Mouse (Mus musculus) C2C12 (cell line): ENCODE measurements around the gene Btf3l4.

Experiments
- CEBPB ChIP-seq: IDR thresholded peaks from one replicate; pipeline ENCODE4 v1.6.1; 2011; ENCODE audit warnings: low read depth, mild to moderate bottlenecking, control low read depth, moderate library complexity
- CTCF ChIP-seq: IDR thresholded peaks from one replicate; pipeline ENCODE4 v1.5.1; 2011; ENCODE audit not compliant: control insufficient read depth, insufficient read depth, insufficient read length
- FOSL1 ChIP-seq: IDR thresholded peaks from one replicate; pipeline ENCODE4 v1.8.0; 2011; ENCODE audit warnings: mild to moderate bottlenecking, low read length; ENCODE audit not compliant: poor library complexity, insufficient read depth, severe bottlenecking
- MAX ChIP-seq: IDR thresholded peaks from one replicate; pipeline ENCODE4 v1.6.1; 2011; ENCODE audit warnings: mild to moderate bottlenecking, control low read depth
- MYOD1 ChIP-seq: IDR thresholded peaks from one replicate; pipeline ENCODE4 v1.6.1; 2011; ENCODE audit warnings: low read depth; ENCODE audit not compliant: control insufficient read depth, insufficient read length
- USF1 ChIP-seq: IDR thresholded peaks from one replicate; pipeline ENCODE4 v1.6.1; 2011; ENCODE audit warnings: low read depth, mild to moderate bottlenecking, control low read depth, moderate library complexity

GRCm38 (mm10) chr4:108845824-108846569 lies 12.6 kb upstream of the Btf3l4 start:
- TF ChIP-seq CTCF = no peak
- TF ChIP-seq CEBPB = no peak
- no peak for TF ChIP-seq USF1
- no peak for TF ChIP-seq MYOD1
- TF ChIP-seq MAX = no peak
- TF ChIP-seq FOSL1 = no peak
